Mouse (Mus musculus) midbrain, embryonic 16.5 days (tissue): Measurements from ENCODE around the gene Dpyd. TPM values are rescaled to one million over a fixed set of nuclear protein-coding genes. Genes with fewer than 3 reads are reported as not detected.

Source experiments
- ATAC-seq: fragments of 200-750 bp; cut with Nextera tagmentation; 2 replicates; pipeline ENCODE4 v1.8.0; 2017; ENCODE audit warnings: moderate TSS enrichment
- H3K27ac ChIP-seq: fragments of 300-500 bp; sonication (generic); 2 replicates; pipeline ENCODE4 v1.5.1; 2014; ENCODE audit warnings: mild to moderate bottlenecking, low read length, mixed read lengths
- H3K27me3 ChIP-seq: fragments of 300-500 bp; sonication (generic); 2 replicates; pipeline ENCODE4 v1.6.1; 2014; ENCODE audit warnings: low read depth, low read length, mixed read lengths; ENCODE audit not compliant: control insufficient read depth, insufficient read depth
- H3K36me3 ChIP-seq: fragments of 300-500 bp; sonication (generic); 2 replicates; pipeline ENCODE4 v1.6.1; 2014; ENCODE audit warnings: mild to moderate bottlenecking, low read length, moderate library complexity, mixed read lengths; ENCODE audit not compliant: control insufficient read depth, insufficient read depth
- H3K4me1 ChIP-seq: fragments of 300-500 bp; sonication (generic); 2 replicates; pipeline ENCODE4 v1.6.1; 2014; ENCODE audit warnings: mild to moderate bottlenecking, low read length, mixed read lengths; ENCODE audit not compliant: control insufficient read depth, insufficient read depth
- H3K4me2 ChIP-seq: fragments of 300-500 bp; sonication (generic); 2 replicates; pipeline ENCODE4 v1.6.1; 2014; ENCODE audit warnings: mild to moderate bottlenecking, low read length, mixed read lengths
- H3K4me3 ChIP-seq: fragments of 300-500 bp; sonication (generic); 2 replicates; pipeline ENCODE4 v1.5.1; 2014; ENCODE audit warnings: low read depth, mild to moderate bottlenecking, low read length, moderate library complexity, mixed read lengths
- H3K9ac ChIP-seq: fragments of 300-500 bp; sonication (generic); 2 replicates; pipeline ENCODE4 v1.6.1; 2014; ENCODE audit warnings: low read depth, low read length, mixed read lengths
- H3K9me3 ChIP-seq: fragments of 300-500 bp; sonication (generic); replicated peaks from 2 replicates; pipeline ENCODE4 v1.6.1; 2014; ENCODE audit warnings: mild to moderate bottlenecking, low read length, mixed read lengths; ENCODE audit not compliant: control insufficient read depth, poor library complexity, severe bottlenecking
- WGBS: fragments of 180-500 bp; shearing (Covaris S2); extraction: QIAGEN DNeasy Blood & Tissue Kit; methylation state at CpG from one replicate; pipeline ENCODE4 v1.1.7; 2014; 5-methylcytosine and 5-hydroxymethylcytosine counted together
- polyA plus RNA-seq: library from polyadenylated mRNA; unstranded; fragments of >200 nt; fragmentation: Nextera tagmentation; extraction: Ambion mirVana; gene quantifications from 2 replicates; pipeline ENCODE4 v1.2.1, GENCODE M21; 2015

Gene Dpyd
- 4.2 and 4.8 TPM in 2 replicates for polyA plus RNA-seq

GRCm38 (mm10) chr3:118561554-118562310 is at the start of gene Dpyd:
Dpyd (plus strand) TSS chr3:118562129.
- Histone ChIP-seq H3K9me3 (no peaks in the 10 kb centered on the region), H3K27ac (no peak within 1 kb of the TSS), H3K9ac (peak within 1 kb of the TSS; percentile 73), H3K4me3 (peak within 1 kb of the TSS; percentile 67), H3K4me1 (no peaks in the 10 kb centered on the region), H3K4me2 (peak within 1 kb of the TSS; percentile 95), H3K36me3 (no peaks in the 10 kb centered on the region), H3K27me3 (no peaks in the 10 kb centered on the region)
- 4% methylated on average over 19 of the region's 19 CpGs for WGBS
- ATAC-seq, result peak; percentile 99

- H3K4me3 ChIP-seq, result no peak overlapping the region
- no peak overlapping the region for H3K4me2 ChIP-seq
- no peaks in the 10 kb centered on the region for H3K4me1 ChIP-seq
- no peaks in the 10 kb centered on the region for H3K27me3 ChIP-seq
- 32% methylated on average over 2 of the region's 2 CpGs for WGBS
- no peak for ATAC-seq
- H3K36me3 ChIP-seq, result no peaks in the 10 kb centered on the region
- H3K9me3 ChIP-seq, result no peaks in the 10 kb centered on the region
- no peak overlapping the region for H3K9ac ChIP-seq
- no peak overlapping the region for H3K27ac ChIP-seq
These were observed 24.3 kb upstream of the Dpyd start for GRCm38 (mm10) chr3:118537676-118538075.

DNA sequence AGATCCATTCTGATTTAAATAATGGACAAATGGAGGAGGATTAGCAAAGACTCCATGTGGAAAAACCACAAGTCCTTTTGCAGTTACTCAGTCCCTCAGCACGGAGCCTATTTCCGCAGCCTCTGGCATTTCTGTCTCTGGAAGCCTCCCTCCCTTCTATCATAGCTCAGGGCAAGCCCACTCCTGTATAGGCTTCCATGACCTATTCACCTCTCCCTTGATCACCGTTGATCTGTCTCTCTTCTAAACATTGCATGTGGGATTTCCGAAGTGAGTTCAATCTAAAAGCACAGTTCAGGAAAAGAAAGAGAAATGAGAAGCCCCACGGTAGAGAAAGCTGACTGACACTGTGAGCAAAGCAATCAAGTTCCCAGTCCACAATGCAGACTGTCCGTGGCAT is 20.2 kb upstream of the Dpyd start:
- Histone ChIP-seq H3K4me2 (no peak overlapping the region), H3K27ac (no peak overlapping the region), H3K9me3 (no peaks in the 10 kb centered on the region), H3K4me1 (no peaks in the 10 kb centered on the region), H3K4me3 (no peak overlapping the region), H3K9ac (no peak overlapping the region), H3K27me3 (no peaks in the 10 kb centered on the region), H3K36me3 (no peaks in the 10 kb centered on the region)
- ATAC-seq, result no peak
- WGBS, result 29% methylated on average over 6 of the region's 6 CpGs

GRCm38 (mm10) chr3:118547551-118548210 is 14.2 kb upstream of the Dpyd start:
- 38% methylated on average over 4 of the region's 4 CpGs for WGBS
- H3K27me3 ChIP-seq, result no peaks in the 10 kb centered on the region
- H3K36me3 ChIP-seq, result no peaks in the 10 kb centered on the region
- no peak overlapping the region for H3K4me2 ChIP-seq
- no peaks in the 10 kb centered on the region for H3K9me3 ChIP-seq
- no peak for ATAC-seq
- H3K4me3 ChIP-seq, result no peak overlapping the region
- H3K27ac ChIP-seq, result no peak overlapping the region
- H3K9ac ChIP-seq, result no peak overlapping the region
- peaks cover 5% of the 10 kb centered on the region; the same call in 1 of the 2 replicates for H3K4me1 ChIP-seq

- no peak overlapping the region for H3K27ac ChIP-seq
- no peak overlapping the region for H3K4me3 ChIP-seq
- H3K4me2 ChIP-seq, result no peak overlapping the region
- no peaks in the 10 kb centered on the region for H3K4me1 ChIP-seq
- ATAC-seq, result no peak
- WGBS, result 72% methylated on average over 1 of the region's 1 CpGs
- no peaks in the 10 kb centered on the region for H3K36me3 ChIP-seq
- no peak overlapping the region for H3K9ac ChIP-seq
- no peaks in the 10 kb centered on the region for H3K27me3 ChIP-seq
- H3K9me3 ChIP-seq, result no peaks in the 10 kb centered on the region
These were observed 4.3 kb upstream of the Dpyd start for GRCm38 (mm10) chr3:118557605-118558004.

- H3K4me3 ChIP-seq, result no peak overlapping the region
- no peaks in the 10 kb centered on the region for H3K27me3 ChIP-seq
- no peak overlapping the region for H3K27ac ChIP-seq
- no peak overlapping the region for H3K4me2 ChIP-seq
- H3K4me1 ChIP-seq, result no peaks in the 10 kb centered on the region
- no peak for ATAC-seq
- H3K36me3 ChIP-seq, result no peaks in the 10 kb centered on the region
- WGBS, result 88% methylated on average over 2 of the region's 2 CpGs
- no peaks in the 10 kb centered on the region for H3K9me3 ChIP-seq
- H3K9ac ChIP-seq, result no peak overlapping the region
These were observed 2.0 kb upstream of the Dpyd start for GRCm38 (mm10) chr3:118559936-118560335.

DNA sequence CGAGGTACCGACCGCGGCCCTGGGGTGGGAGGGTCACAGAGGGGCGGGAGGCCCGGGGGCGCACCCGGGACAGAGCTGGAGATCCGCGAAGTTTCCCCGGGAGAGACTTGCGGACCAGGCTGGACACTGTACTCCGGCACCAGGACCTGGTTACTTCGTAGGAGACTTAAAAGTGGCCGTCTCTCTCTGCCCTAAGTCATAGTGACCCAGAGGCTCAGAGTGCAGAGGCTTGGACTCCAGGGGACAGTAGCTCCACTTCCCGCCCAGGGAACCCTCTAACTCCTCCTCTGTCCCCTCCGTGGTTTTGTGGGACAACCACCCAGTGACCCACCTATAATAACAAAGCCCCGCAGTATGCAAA is 362 bp downstream of the Dpyd start:
- peak overlapping the region; percentile 73 for H3K9ac ChIP-seq
- H3K27ac ChIP-seq, result no peak overlapping the region
- H3K36me3 ChIP-seq, result no peaks in the 10 kb centered on the region
- no peak; the same call in 1 of the 2 replicates for ATAC-seq
- H3K9me3 ChIP-seq, result no peaks in the 10 kb centered on the region
- H3K27me3 ChIP-seq, result no peaks in the 10 kb centered on the region
- under 1% methylated on average over 17 of the region's 18 CpGs for WGBS
- peak overlapping the region; percentile 95 for H3K4me2 ChIP-seq
- peak overlapping the region; percentile 67 for H3K4me3 ChIP-seq
- H3K4me1 ChIP-seq, result no peaks in the 10 kb centered on the region

DNA sequence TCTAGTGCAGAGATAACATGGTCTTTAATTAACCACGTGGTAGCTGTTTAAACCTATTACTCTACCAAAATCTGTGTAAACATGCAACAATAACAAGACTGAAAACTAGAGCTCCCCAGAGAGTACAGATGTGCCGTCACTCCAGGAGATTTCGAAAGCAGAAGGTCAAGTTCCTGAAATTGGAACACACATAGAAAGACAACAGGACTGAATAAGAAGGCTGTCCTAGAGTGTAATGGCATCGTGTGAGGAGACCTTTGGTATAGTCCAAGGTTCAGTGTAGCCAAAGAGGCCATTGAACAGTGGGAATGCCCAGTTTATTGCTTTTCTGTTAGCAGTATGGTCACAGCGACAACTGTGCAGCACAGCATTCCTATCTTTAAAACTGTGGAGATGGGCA is 4.8 kb downstream of the Dpyd start:
- Histone ChIP-seq H3K27ac (no peak overlapping the region), H3K4me3 (no peak overlapping the region), H3K36me3 (no peaks in the 10 kb centered on the region), H3K4me2 (no peak overlapping the region), H3K9me3 (no peaks in the 10 kb centered on the region), H3K27me3 (no peaks in the 10 kb centered on the region), H3K9ac (no peak overlapping the region), H3K4me1 (no peaks in the 10 kb centered on the region)
- no peak for ATAC-seq
- 71% methylated on average over 5 of the region's 5 CpGs for WGBS

- Histone ChIP-seq H3K9me3 (no peaks in the 10 kb centered on the region), H3K4me2 (no peak overlapping the region), H3K4me1 (no peaks in the 10 kb centered on the region), H3K36me3 (no peaks in the 10 kb centered on the region), H3K9ac (no peak overlapping the region), H3K27me3 (no peaks in the 10 kb centered on the region), H3K4me3 (no peak overlapping the region), H3K27ac (no peak overlapping the region)
- ATAC-seq, result no peak
- 59% methylated on average over 7 of the region's 7 CpGs for WGBS
These were observed 8.3 kb downstream of the Dpyd start for GRCm38 (mm10) chr3:118570197-118570596.
